Mouse (Mus musculus) megakaryocyte, adult 5-6 weeks (primary cell): Measurements from ENCODE around the gene Spin2g. TPM values are rescaled to one million over a fixed set of nuclear protein-coding genes. Genes with fewer than 3 reads are reported as not detected.
"Not testable (repeated sequence)": the region's sequence is repeated elsewhere in the genome, so short reads cannot be mapped to it uniquely, and the experiment has no call there.

ENCODE experiments used
- ATAC-seq: 2 replicates; pipeline ENCODE4 v1.8.0; 2016; ENCODE audit warnings: mild to moderate bottlenecking, inconsistent platforms; ENCODE audit not compliant: poor library complexity, severe bottlenecking
- total RNA-seq, 2 experiments: library from RNA; stranded (forward) in 1 of 2; stranded (reverse) in 1 of 2; fragments of 153-499, 151-499 nt in 1 of 2; fragments of 221-1000, 200-1000 nt in 1 of 2; gene quantifications; 2 replicates each; pipeline versions ENCODE4 v1.2.3 to v1.2.4; 2015 to 2017

The Spin2g gene
- not detected in 2 replicates for total RNA-seq (2015)
- not detected in 2 replicates for total RNA-seq (2017)

GRCm38 (mm10) chrX:34238633-34239032 is at the start of gene Spin2g:
Spin2g (minus strand) TSS chrX:34238733.
- not testable (repeated sequence) for ATAC-seq

Other genes with a start within 250 kb of the Spin2g start
- not detected in 2 replicates for gene Btbd35f9, start 77.2 kb downstream of the Spin2g start, total RNA-seq (2015)
- gene Btbd35f9, start 77.2 kb downstream of the Spin2g start, total RNA-seq (2017), result not detected in 2 replicates
- not detected in 2 replicates for gene Btbd35f8, start 211.8 kb upstream of the Spin2g start, total RNA-seq (2015)
- not detected in 2 replicates for gene Btbd35f8, start 211.8 kb upstream of the Spin2g start, total RNA-seq (2017)